Mouse (Mus musculus): Measurements from ENCODE around the gene Dnase1.

DNA sequence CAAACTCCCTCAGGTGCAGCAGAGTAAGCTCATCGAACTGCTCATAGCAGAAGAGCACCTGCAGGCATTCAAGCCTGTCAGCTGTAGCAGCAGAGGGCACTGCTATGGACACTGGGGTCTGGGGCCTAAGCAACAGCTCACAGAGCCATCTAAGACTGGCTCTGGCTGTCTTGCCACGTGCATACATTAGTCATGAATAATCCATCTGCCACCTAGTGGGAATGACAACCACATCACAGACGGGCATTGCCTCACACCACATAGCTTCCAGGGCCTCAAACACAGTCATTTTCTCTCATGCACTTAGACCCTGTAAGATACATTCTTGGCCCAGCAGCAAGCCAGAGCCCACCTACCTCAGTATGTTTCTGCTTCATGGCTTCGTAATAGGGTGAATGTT, 8.8 kb downstream of the Dnase1 start:
- TF ChIP-seq CTCF (IDR thresholded peaks at IDR 0.05; ENCODE audit: low read depth, low read length), result no peak
- TF ChIP-seq EP300 (IDR thresholded peaks at IDR 0.05; ENCODE audit: insufficient read depth, low read depth, low read length), result no peak

All from ES-Bruce4 (cell line).